In the genomic region with DNA sequence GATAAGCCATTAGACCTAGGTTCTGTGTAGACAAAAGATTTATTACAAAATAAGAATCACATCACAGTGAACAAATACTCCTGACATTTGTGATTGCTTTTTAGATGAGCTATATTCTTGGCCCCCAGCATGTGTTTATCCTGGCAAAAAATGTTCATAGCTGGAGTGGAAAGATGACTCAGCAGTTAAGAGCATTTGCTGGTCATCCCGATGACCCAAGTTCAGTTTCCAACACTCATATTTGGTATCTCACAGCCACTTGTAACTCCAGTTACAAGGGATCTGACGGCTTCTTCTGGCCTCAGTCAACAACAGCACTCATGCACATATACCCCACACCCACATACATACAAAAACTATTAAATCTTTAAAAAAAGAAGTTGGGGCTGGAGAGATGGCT, we compare ENCODE assay signal across 20 mouse cellular contexts. TPM values are rescaled to one million over a fixed set of nuclear protein-coding genes. Genes with fewer than 3 reads are reported as not detected.
A peak's percentile ranks its signal among the peaks of the same experiment; 100 is the strongest.
DNase-seq lines count a peak whose midpoint lies in the region; ATAC-seq and TF ChIP-seq lines count a peak whose summit lies in the region.
"Had no signal": no experiment of that assay in that cellular context is flagged by ENCODE, and none has a peak within 500 bp of the region (broad histone marks: within the 10 kb centered on the region; RNA-seq: fewer than 3 reads in every experiment).

No protein-coding gene starts in this region.

- peaks cover 22% of the 10 kb centered on the region for H3K36me3 ChIP-seq in liver, adult 2 months (ENCODE audit: control insufficient read depth, insufficient read depth, low read length)
- peaks cover 37% of the 10 kb centered on the region for H3K36me3 ChIP-seq in liver, embryonic 12.5 days
- peaks cover 12 to 35% of the 10 kb centered on the region in 2 experiments for H3K36me3 ChIP-seq in CH12.LX (replicated peaks in 1 of 2; ENCODE audit: control insufficient read depth in 1 of 2, insufficient read depth in 1 of 2, low read length in 1 of 2)
- no peaks in the 10 kb centered on the region for H3K36me3 ChIP-seq in stomach, postnatal 0 days (ENCODE audit: control insufficient read depth, insufficient read depth, low read length)

- H3K9ac ChIP-seq in liver, adult 2 months (ENCODE audit: low read depth, low read length), result no peak overlapping the region
- H3K9ac ChIP-seq in liver, embryonic 12.5 days, result no peak overlapping the region
- H3K9ac ChIP-seq in CH12.LX (ENCODE audit: insufficient read depth, low read depth), result no peak overlapping the region
- H3K9ac ChIP-seq in stomach, postnatal 0 days (ENCODE audit: low read length), result no peak overlapping the region
- H3K9ac ChIP-seq: embryonic facial prominence, embryonic 13.5 days; forebrain, embryonic 13.5 days; forebrain, postnatal 0 days; hindbrain, embryonic 13.5 days had no signal

- no peak for TF ChIP-seq RAD21 in CH12.LX (IDR thresholded peaks at IDR 0.05; ENCODE audit: low read depth, low read length)

- H3K79me2 ChIP-seq in liver, adult 2 months (ENCODE audit: control insufficient read depth, insufficient read depth, low read length), result no peaks in the 10 kb centered on the region
- no peaks in the 10 kb centered on the region for H3K79me2 ChIP-seq in CH12.LX (replicated peaks; ENCODE audit: control insufficient read depth, extremely low read depth, insufficient read depth, poor library complexity, severe bottlenecking)

- dilution Hi-C loops in CH12.LX (cut with MboI; ENCODE audit: extremely low pct_ligation_motif_present, extremely low pct_unique_long_range_greater_than_20kb, low sequenced_read_pairs), result no loop called here

- H3K4me1 ChIP-seq in liver, adult 2 months (ENCODE audit: control insufficient read depth, insufficient read depth, low read length), result no peaks in the 10 kb centered on the region
- H3K4me1 ChIP-seq in liver, embryonic 12.5 days, result no peaks in the 10 kb centered on the region
- no peaks in the 10 kb centered on the region for H3K4me1 ChIP-seq in CH12.LX (ENCODE audit: control insufficient read depth in 1 of 2, insufficient read depth in 2 of 2)
- no peaks in the 10 kb centered on the region for H3K4me1 ChIP-seq in stomach, postnatal 0 days (replicated peaks; ENCODE audit: control insufficient read depth, insufficient read depth)
- H3K4me1 ChIP-seq: embryonic facial prominence, embryonic 13.5 days; forebrain, embryonic 13.5 days; hindbrain, embryonic 13.5 days had no signal

- no peak for TF ChIP-seq POLR2A in liver, adult 2 months (IDR thresholded peaks at IDR 0.05; ENCODE audit: extremely low read depth, insufficient read depth, low read length)
- TF ChIP-seq POLR2A in CH12.LX (IDR thresholded peaks at IDR 0.05; ENCODE audit: low read depth, low read length), result no peak

- no peak overlapping the region for H3K27ac ChIP-seq in liver, adult 2 months (replicated peaks; ENCODE audit: insufficient read depth, low read depth, low read length)
- no peak overlapping the region for H3K27ac ChIP-seq in liver, embryonic 12.5 days
- H3K27ac ChIP-seq in CH12.LX (ENCODE audit: insufficient read depth, low read depth), result no peak overlapping the region
- H3K27ac ChIP-seq in stomach, postnatal 0 days (replicated peaks), result no peak overlapping the region
- H3K27ac ChIP-seq: embryonic facial prominence, embryonic 13.5 days; forebrain, embryonic 13.5 days; hindbrain, embryonic 13.5 days; hindbrain, postnatal 0 days had no signal

- TF ChIP-seq CTCF in liver, adult 2 months (IDR thresholded peaks at IDR 0.05; ENCODE audit: low read depth, low read length), result no peak
- no peak for TF ChIP-seq CTCF in CH12.LX (conservative IDR thresholded peaks at IDR 0.05 in 1 of 2, IDR thresholded peaks at IDR 0.05 in 1 of 2; ENCODE audit: low read depth in 2 of 2, low read length in 2 of 2)
- TF ChIP-seq CTCF in stomach, postnatal 0 days (IDR thresholded peaks at IDR 0.05; ENCODE audit: low read depth), result no peak

- H3K4me2 ChIP-seq in liver, embryonic 12.5 days, result no peak overlapping the region
- H3K4me2 ChIP-seq in CH12.LX (ENCODE audit: insufficient read depth, low read depth, poor library complexity, severe bottlenecking), result no peak overlapping the region
- H3K4me2 ChIP-seq in stomach, postnatal 0 days (replicated peaks; ENCODE audit: low read depth), result no peak overlapping the region
- H3K4me2 ChIP-seq: embryonic facial prominence, embryonic 13.5 days; forebrain, embryonic 13.5 days; hindbrain, embryonic 13.5 days had no signal

- no peak for ATAC-seq in liver, embryonic 12.5 days
- no peak for ATAC-seq in stomach, postnatal 0 days (ENCODE audit: low FRiP score, low TSS enrichment)
- ATAC-seq: forebrain, embryonic 13.5 days; forebrain, postnatal 0 days; hindbrain, postnatal 0 days had no signal

- WGBS in liver, adult 2 months, result 18% methylated on average over 2 of the region's 2 CpGs
- WGBS in liver, embryonic 12.5 days (ENCODE audit: insufficient replicate concordance), result 71% methylated on average over 2 of the region's 2 CpGs
- WGBS in stomach, postnatal 0 days, result 81% methylated on average over 2 of the region's 2 CpGs

- no peaks in the 10 kb centered on the region for H3K27me3 ChIP-seq in liver, adult 2 months (ENCODE audit: control insufficient read depth, insufficient read depth, low read length)
- H3K27me3 ChIP-seq in liver, embryonic 12.5 days (replicated peaks), result no peaks in the 10 kb centered on the region
- no peaks in the 10 kb centered on the region for H3K27me3 ChIP-seq in CH12.LX (replicated peaks)
- no peaks in the 10 kb centered on the region for H3K27me3 ChIP-seq in stomach, postnatal 0 days (ENCODE audit: control insufficient read depth, insufficient read depth, low read length)
- H3K27me3 ChIP-seq: embryonic facial prominence, embryonic 13.5 days; forebrain, embryonic 13.5 days; hindbrain, embryonic 13.5 days had no signal

- in situ Hi-C loops in CH12.LX (cut with MboI; ENCODE audit: low pct_ligation_motif_present, low pct_unique_long_range_greater_than_20kb, low sequenced_read_pairs), result no loop called here

- H3K9me3 ChIP-seq in liver, embryonic 12.5 days (replicated peaks), result no peaks in the 10 kb centered on the region
- H3K9me3 ChIP-seq in CH12.LX (replicated peaks; ENCODE audit: low read length), result no peaks in the 10 kb centered on the region
- H3K9me3 ChIP-seq in stomach, postnatal 0 days (ENCODE audit: control insufficient read depth, low read length), result no peaks in the 10 kb centered on the region
- H3K9me3 ChIP-seq: embryonic facial prominence, embryonic 13.5 days; forebrain, embryonic 13.5 days; hindbrain, embryonic 13.5 days had no signal

- H3K4me3 ChIP-seq in liver, adult 2 months (ENCODE audit: insufficient read depth, low read depth, low read length), result no peak overlapping the region
- no peak overlapping the region for H3K4me3 ChIP-seq in liver, embryonic 12.5 days
- no peak overlapping the region for H3K4me3 ChIP-seq in CH12.LX (replicated peaks in 1 of 3; ENCODE audit: low read depth in 2 of 3, low read length in 2 of 3, poor library complexity in 1 of 3)
- H3K4me3 ChIP-seq in stomach, postnatal 0 days (ENCODE audit: low read depth, low read length), result no peak overlapping the region
- H3K4me3 ChIP-seq: embryonic facial prominence, embryonic 13.5 days; forebrain, embryonic 13.5 days; hindbrain, embryonic 13.5 days had no signal

- DNase-seq in adrenal gland, postnatal 14 days, result peak; percentile 12
- DNase-seq in adrenal gland, adult 18-20 months (ENCODE audit: low spot score in 2 of 2), result no peak
- DNase-seq in liver, adult 2 months (ENCODE audit: extremely low read depth, low read depth, low spot score), result peak; percentile 72
- no peak for DNase-seq in CH12.LX (ENCODE audit: extremely low read depth)
- DNase-seq in fibroblast of lung, adult 2 months (ENCODE audit: low read depth), result peak; percentile 35
- DNase-seq in stomach, postnatal 0 days (ENCODE audit: low spot score), result no peak
- no peak for DNase-seq in embryo, embryonic 10 days (ENCODE audit: low spot score)
- DNase-seq: adrenal gland, adult 8-10 months; cerebellum, adult 11-12 months; cerebellum, adult 9-10 months; cerebellum, postnatal 25 days; forebrain, postnatal 0 days; gastrocnemius, postnatal 14 days; heart, postnatal 10 days; kidney, adult 18-20 months had no signal

- no peak for TF ChIP-seq EP300 in CH12.LX (IDR thresholded peaks at IDR 0.05; ENCODE audit: low read length)
- TF ChIP-seq EP300 in stomach, postnatal 0 days (optimal IDR thresholded peaks at IDR 0.05), result no peak

TF ChIP-seq in CH12.LX, 34 proteins besides CTCF, POLR2A, EP300 and RAD21:
- TF ChIP-seq MAFK (IDR thresholded peaks at IDR 0.05; ENCODE audit: insufficient replicate concordance, low read length) (0 out of 2 replicates have a peak, but pooled peaks have one; percentile 37), SIN3A (IDR thresholded peaks at IDR 0.05; ENCODE audit: low read length) (no peak), MAX (IDR thresholded peaks at IDR 0.05; ENCODE audit: low read length) (no peak)

RNA-seq across cellular contexts. Expression of gene Lars2, which starts 42.0 kb away (rescaled TPM):
- 79.5 and 81.4 TPM in 2 replicates for total RNA-seq in adrenal gland, postnatal 14 days (2021)
- total RNA-seq in adrenal gland, adult 18-20 months (2021), result 10 to 100 TPM; 55.5 to 62.2 TPM
- 22.8 and 24.1 TPM in 2 replicates for total RNA-seq in liver, adult 2 months (2014; rRNA removed)
- polyA plus RNA-seq in liver, adult 2 months (2012; rRNA removed), result 482 and 827 TPM in 2 replicates
- 788 and 796 TPM in 2 replicates for polyA plus RNA-seq in liver, embryonic 12.5 days (2016; fragmentation: Nextera tagmentation; extraction: Ambion mirVana)
- total RNA-seq in CH12.LX (2012; rRNA removed) (4,255 and 15,188 TPM in 2 replicates), CH12.LX (2014; rRNA removed) (4.8 and 5.1 TPM in 2 replicates)
- 421 and 765 TPM in 2 replicates for polyA plus RNA-seq in CH12.LX (2012; ENCODE audit: insufficient read length, low read depth)
- polyA plus RNA-seq in stomach, postnatal 0 days (2015; fragmentation: Nextera tagmentation; extraction: Ambion mirVana), result 1,098 and 1,252 TPM in 2 replicates

Comparison
In these comparisons a context has a peak if more than half of its experiments do, and no peak if none do; other contexts are left out.
1. DNase-seq: peak in adrenal gland, postnatal 14 days (single experiment), liver, adult 2 months (single experiment) and fibroblast of lung, adult 2 months (single experiment); none in adrenal gland, adult 18-20 months (0 of 2), CH12.LX (single experiment), stomach, postnatal 0 days (single experiment) and embryo, embryonic 10 days (single experiment).